Mouse (Mus musculus) ES-Bruce4 (cell line): ENCODE data around the gene Hist1h3g.

Source experiments
- CTCF ChIP-seq: IDR thresholded peaks from one replicate; pipeline ENCODE4 v1.8.1; 2011; ENCODE audit warnings: low read depth, low read length
- EP300 ChIP-seq: IDR thresholded peaks from 2 replicates; pipeline ENCODE4 v1.6.1; 2011; ENCODE audit warnings: low read depth, low read length; ENCODE audit not compliant: insufficient read depth
- POLR2A ChIP-seq: IDR thresholded peaks from one replicate; pipeline ENCODE4 v1.8.1; 2011; ENCODE audit warnings: low read length; ENCODE audit not compliant: insufficient read depth

DNA sequence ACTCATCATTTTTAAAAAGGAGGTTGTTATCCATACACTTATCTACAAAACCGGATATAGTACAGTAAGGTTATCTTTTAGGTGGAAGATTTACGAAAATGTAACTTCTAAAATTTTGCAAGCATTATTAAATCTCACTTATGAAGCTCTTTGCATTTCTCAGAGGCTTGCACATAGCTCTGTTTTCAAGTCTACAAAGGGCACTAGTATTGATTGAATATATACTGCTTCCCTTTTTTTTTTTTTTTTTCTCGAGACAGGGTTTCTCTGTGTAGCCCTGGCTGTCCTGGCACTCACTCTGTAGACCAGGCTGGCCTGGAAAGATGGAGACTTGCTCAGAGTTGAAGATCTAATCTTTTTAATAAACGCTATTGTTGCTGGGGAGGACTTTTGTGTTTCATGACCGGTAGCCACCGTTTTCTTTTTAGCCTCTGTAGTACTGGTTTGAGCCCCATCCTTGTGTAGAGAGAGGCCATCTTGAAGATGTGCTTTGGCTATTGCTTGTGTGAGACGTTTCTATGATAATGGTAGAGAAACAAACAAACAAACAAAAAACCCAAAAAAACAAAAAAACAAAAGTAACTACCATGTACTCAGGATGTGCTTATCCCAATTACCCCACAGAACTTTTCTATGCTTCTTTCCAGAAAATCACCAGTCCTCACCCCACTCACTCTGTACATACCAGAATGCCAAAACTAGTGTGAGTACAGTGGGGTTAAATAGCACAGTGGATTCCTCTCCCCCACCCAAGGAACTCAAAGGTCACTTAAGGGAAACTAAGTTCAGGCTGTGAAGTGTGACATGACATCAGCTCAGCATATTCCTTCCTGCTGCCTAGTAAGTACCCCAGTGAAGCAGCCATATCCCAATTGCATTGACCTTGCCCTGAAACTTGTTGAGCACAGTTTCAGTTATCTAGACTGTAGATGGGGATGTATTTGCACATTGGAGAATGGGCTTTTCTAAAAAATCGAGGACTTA is 17.0 kb downstream of the Hist1h3g start:
- TF ChIP-seq CTCF = no peak
- TF ChIP-seq EP300 = no peak
- TF ChIP-seq POLR2A = no peak
